Mouse (Mus musculus) midbrain, embryonic 11.5 days (tissue): ENCODE results near the gene Trmu. TPM values are rescaled to one million over a fixed set of nuclear protein-coding genes. Genes with fewer than 3 reads are reported as not detected.
A peak's percentile ranks its signal among the peaks of the same experiment; 100 is the strongest.

Experiments
- ATAC-seq: fragments of 200-750 bp; cut with Nextera tagmentation; 2 replicates; pipeline ENCODE4 v1.8.0; 2017; ENCODE audit warnings: moderate TSS enrichment, moderate library complexity; ENCODE audit not compliant: low FRiP score
- DNase-seq: peaks from one replicate; pipeline ENCODE4 v3.0.0; 2015; ENCODE audit warnings: low spot score; ENCODE audit errors: missing footprints
- H3K27ac ChIP-seq: fragments of 300-500 bp; sonication (generic); 2 replicates; pipeline ENCODE4 v1.5.1; 2014; ENCODE audit warnings: low read depth, low read length
- H3K27me3 ChIP-seq: fragments of 300-500 bp; sonication (generic); 2 replicates; pipeline ENCODE4 v1.6.1; 2014; ENCODE audit warnings: mild to moderate bottlenecking, low read length, moderate library complexity, mixed read lengths; ENCODE audit not compliant: control insufficient read depth, insufficient read depth
- H3K36me3 ChIP-seq: fragments of 300-500 bp; sonication (generic); 2 replicates; pipeline ENCODE4 v1.6.1; 2014; ENCODE audit warnings: mild to moderate bottlenecking, low read length, moderate library complexity, mixed read lengths; ENCODE audit not compliant: control insufficient read depth, insufficient read depth
- H3K4me1 ChIP-seq: fragments of 300-500 bp; sonication (generic); 2 replicates; pipeline ENCODE4 v1.6.1; 2014; ENCODE audit warnings: low read length; ENCODE audit not compliant: control insufficient read depth, insufficient read depth
- H3K4me2 ChIP-seq: fragments of 300-500 bp; sonication (generic); 2 replicates; pipeline ENCODE4 v1.6.1; 2014; ENCODE audit warnings: mild to moderate bottlenecking, moderate library complexity
- H3K4me3 ChIP-seq: fragments of 300-500 bp; sonication (generic); 2 replicates; pipeline ENCODE4 v1.5.1; 2014; ENCODE audit warnings: low read depth, low read length
- H3K9ac ChIP-seq: fragments of 300-500 bp; sonication (generic); 2 replicates; pipeline ENCODE4 v1.6.1; 2014; ENCODE audit warnings: low read length
- H3K9me3 ChIP-seq: fragments of 300-500 bp; sonication (generic); 2 replicates; pipeline ENCODE4 v1.6.1; 2016; ENCODE audit warnings: low read length; ENCODE audit not compliant: control insufficient read depth
- WGBS: fragments of 180-500 bp; shearing (Covaris S2); extraction: QIAGEN DNeasy Blood & Tissue Kit; methylation state at CpG from one replicate; pipeline ENCODE4 v1.1.7; 2014; 5-methylcytosine and 5-hydroxymethylcytosine counted together
- polyA plus RNA-seq: library from polyadenylated mRNA; unstranded; fragments of >200 nt; fragmentation: Nextera tagmentation; extraction: Ambion mirVana; gene quantifications from 2 replicates; pipeline ENCODE4 v1.2.1, GENCODE M21; 2014

The Trmu gene
- polyA plus RNA-seq, 1 experiment from 2014 or later = 29.9 TPM

DNA sequence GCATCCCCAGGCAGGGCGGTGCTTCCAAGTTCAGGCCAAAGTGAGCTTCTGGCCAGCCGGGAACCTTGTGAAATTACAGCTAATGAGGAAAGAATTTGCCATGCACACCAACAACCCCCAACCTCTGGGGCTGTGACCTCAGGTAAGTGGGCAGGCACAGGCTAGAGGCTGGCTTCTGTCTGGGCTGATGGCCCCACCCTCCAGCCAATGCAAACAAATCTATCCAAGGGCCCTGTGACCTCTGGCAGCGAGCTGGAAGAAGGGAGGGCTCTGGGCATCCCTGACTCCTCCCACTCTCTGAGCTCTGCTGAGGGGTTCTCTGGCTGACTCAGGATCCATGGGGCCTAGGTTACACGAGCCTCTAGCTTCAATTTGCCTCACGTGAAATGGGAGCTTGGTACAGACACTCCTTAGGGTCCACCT lies 56.5 kb downstream of the Trmu start:
- no peaks in the 10 kb centered on the region for H3K36me3 ChIP-seq

More for the DNA sequence above, 56.5 kb downstream of the Trmu start:
- Histone ChIP-seq H3K4me1 (no peaks in the 10 kb centered on the region), H3K27ac (no peak overlapping the region), H3K4me3 (no peak overlapping the region), H3K9ac (no peak overlapping the region), H3K4me2 (no peak overlapping the region), H3K27me3 (no peaks in the 10 kb centered on the region), H3K9me3 (no peaks in the 10 kb centered on the region)
- DNase-seq = peak; percentile 80
- 30% methylated on average over 5 of the region's 5 CpGs for WGBS
- ATAC-seq = peak; percentile 63; the same call in 1 of the 2 replicates

Other genes with a start within 250 kb of the Trmu start
- gene Ppara, start 144.3 kb upstream of the Trmu start, polyA plus RNA-seq = 0.62 and 0.92 TPM in 2 replicates
- 18.1 and 21.8 TPM in 2 replicates for gene Cdpf1, start 67.6 kb upstream of the Trmu start, polyA plus RNA-seq
- gene Pkdrej, start 57.6 kb upstream of the Trmu start, polyA plus RNA-seq = 0.07 and 0.15 TPM in 2 replicates
- gene Ttc38, start 47.0 kb upstream of the Trmu start, polyA plus RNA-seq = 1.9 and 2.4 TPM in 2 replicates
- gene Gtse1, start 19.6 kb upstream of the Trmu start, polyA plus RNA-seq = 38.6 and 43.7 TPM in 2 replicates
- 4.1 and 4.9 TPM in 2 replicates for gene Celsr1, start 154.5 kb downstream of the Trmu start, polyA plus RNA-seq
- 7.8 and 8.9 TPM in 2 replicates for gene Gramd4, start 178.4 kb downstream of the Trmu start, polyA plus RNA-seq